Mouse (Mus musculus): ENCODE results near the gene Artn. TPM values are rescaled to one million over a fixed set of nuclear protein-coding genes. Genes with fewer than 3 reads are reported as not detected.

The Artn gene
- polyA plus RNA-seq, 1 experiment from 2014 or later: 6.9 TPM

- no peaks in the 10 kb centered on the region for H3K9me3 ChIP-seq
- no peak overlapping the region for H3K4me2 ChIP-seq
- H3K9ac ChIP-seq: no peak overlapping the region
- H3K27ac ChIP-seq: no peak overlapping the region
- H3K4me3 ChIP-seq (replicated peaks): no peak overlapping the region
- ATAC-seq (ENCODE audit: insufficient read depth, low FRiP score, low read depth): no peak
- no peaks in the 10 kb centered on the region for H3K36me3 ChIP-seq
- WGBS: 27% methylated on average over 5 of the region's 5 CpGs
- H3K27me3 ChIP-seq (replicated peaks): no peaks in the 10 kb centered on the region
- H3K4me1 ChIP-seq: peaks cover 6% of the 10 kb centered on the region; the same call in 1 of the 2 replicates
Observed at GRCm38 (mm10) chr4:117943317-117943716, 13.8 kb upstream of the Artn start.

DNA sequence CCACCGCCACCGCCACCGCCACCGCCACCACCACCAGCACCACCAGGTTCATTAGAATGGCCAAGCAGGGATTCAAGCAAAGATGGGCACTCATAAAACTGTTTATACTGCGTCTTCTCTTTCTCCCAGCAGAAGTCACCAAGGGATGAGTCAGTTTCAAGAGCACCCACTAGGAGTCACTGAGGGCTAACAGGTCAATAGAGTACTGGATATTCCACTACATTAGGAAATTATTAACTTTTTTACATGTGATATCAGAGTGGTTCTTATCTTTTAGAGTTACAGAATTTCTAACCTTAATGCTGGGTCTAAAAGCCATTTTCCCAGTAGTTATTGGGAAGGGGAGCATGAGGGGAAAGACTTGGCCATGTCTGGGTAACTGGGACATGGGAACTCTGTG lies 7.4 kb upstream of the Artn start:
- H3K27ac ChIP-seq: no peak overlapping the region
- no peaks in the 10 kb centered on the region for H3K4me1 ChIP-seq
- no peaks in the 10 kb centered on the region for H3K9me3 ChIP-seq
- ATAC-seq (ENCODE audit: insufficient read depth, low FRiP score, low read depth): no peak
- no peaks in the 10 kb centered on the region for H3K36me3 ChIP-seq
- H3K9ac ChIP-seq: no peak overlapping the region
- H3K4me2 ChIP-seq: no peak overlapping the region
- no peaks in the 10 kb centered on the region for H3K27me3 ChIP-seq (replicated peaks)
- 96% methylated on average over 5 of the region's 5 CpGs for WGBS
- H3K4me3 ChIP-seq (replicated peaks): no peak overlapping the region

DNA sequence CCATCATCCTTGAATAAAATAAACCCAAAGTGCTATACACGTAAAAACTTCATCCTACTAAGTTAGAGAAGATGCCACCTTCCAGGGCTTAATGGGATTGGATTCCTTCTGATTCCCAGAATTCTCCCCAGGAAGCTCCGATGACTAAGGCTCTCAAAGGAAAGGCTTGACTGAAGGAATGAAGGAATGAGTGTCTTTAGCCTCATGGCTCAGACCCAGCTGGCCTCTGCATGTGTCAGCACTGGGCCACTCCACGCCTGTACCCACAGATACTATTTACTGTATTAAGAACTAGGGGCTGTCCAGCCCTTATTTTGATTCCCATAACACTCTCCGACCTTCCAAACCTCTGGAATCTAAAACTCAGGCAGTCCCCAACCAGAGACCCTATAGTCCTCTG lies 4.5 kb upstream of the Artn start:
- Histone ChIP-seq H3K27me3 (replicated peaks) (0 out of 2 replicates have a peak, but pooled peaks cover under 1% of the 10 kb centered on the region), H3K27ac (no peak overlapping the region), H3K4me3 (replicated peaks) (no peak overlapping the region), H3K4me2 (no peak overlapping the region), H3K9me3 (no peaks in the 10 kb centered on the region), H3K9ac (no peak overlapping the region), H3K36me3 (no peaks in the 10 kb centered on the region), H3K4me1 (peaks cover 12% of the 10 kb centered on the region)
- no peak for ATAC-seq (ENCODE audit: insufficient read depth, low FRiP score, low read depth)
- 86% methylated on average over 4 of the region's 4 CpGs for WGBS

- H3K27me3 ChIP-seq (replicated peaks): 0 out of 2 replicates have a peak, but pooled peaks cover 3% of the 10 kb centered on the region
- H3K4me2 ChIP-seq: no peak overlapping the region
- H3K4me1 ChIP-seq: peaks cover 20% of the 10 kb centered on the region
- H3K9ac ChIP-seq: no peak overlapping the region
- 80% methylated on average over 5 of the region's 5 CpGs for WGBS
- H3K9me3 ChIP-seq: no peaks in the 10 kb centered on the region
- no peaks in the 10 kb centered on the region for H3K36me3 ChIP-seq
- ATAC-seq (ENCODE audit: insufficient read depth, low FRiP score, low read depth): no peak
- H3K4me3 ChIP-seq (replicated peaks): no peak overlapping the region
- no peak overlapping the region for H3K27ac ChIP-seq
Observed at GRCm38 (mm10) chr4:117933248-117933647, 3.7 kb upstream of the Artn start.

GRCm38 (mm10) chr4:117928699-117929241 lies 793 bp downstream of the Artn start:
- peak; percentile 70 for ATAC-seq (ENCODE audit: insufficient read depth, low FRiP score, low read depth)

DNA sequence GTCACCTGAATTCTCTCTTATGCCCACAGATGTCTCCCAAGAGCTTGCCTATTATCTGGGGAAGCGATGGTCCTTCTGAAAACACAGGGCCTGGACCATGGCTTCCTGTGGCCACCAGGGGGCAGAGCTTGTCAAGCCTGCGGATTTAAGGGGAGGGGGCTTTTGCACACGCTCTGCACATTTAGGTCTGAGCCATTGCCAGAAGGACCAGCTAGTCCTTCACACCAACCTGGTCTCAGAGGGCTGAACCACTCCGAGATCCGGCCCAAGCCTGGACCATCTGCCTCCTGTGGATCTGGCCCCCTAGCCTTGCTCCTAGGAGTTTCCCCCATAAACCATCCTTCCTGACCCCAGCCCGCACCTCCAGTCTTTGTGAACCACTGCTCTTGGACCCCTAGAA lies 1.3 kb downstream of the Artn start:
- no peak overlapping the region for H3K9ac ChIP-seq
- H3K4me1 ChIP-seq: peaks cover 41% of the 10 kb centered on the region
- H3K27ac ChIP-seq: peak overlapping the region; percentile 31; the same call in 1 of the 2 replicates
- H3K36me3 ChIP-seq: no peaks in the 10 kb centered on the region
- H3K9me3 ChIP-seq: no peaks in the 10 kb centered on the region
- H3K4me2 ChIP-seq: peak overlapping the region; percentile 94
- H3K27me3 ChIP-seq (replicated peaks): peaks cover 26% of the 10 kb centered on the region
- H3K4me3 ChIP-seq (replicated peaks): peak overlapping the region; percentile 46
- 26% methylated on average over 6 of the region's 6 CpGs for WGBS
- no peak; the same call in 1 of the 2 replicates for ATAC-seq (ENCODE audit: insufficient read depth, low FRiP score, low read depth)

More at GRCm38 (mm10) chr4:117928699-117929241, 793 bp downstream of the Artn start:
- H3K4me1 ChIP-seq: peaks cover 41% of the 10 kb centered on the region
- H3K4me3 ChIP-seq (replicated peaks): peak overlapping the region; percentile 46
- no peaks in the 10 kb centered on the region for H3K9me3 ChIP-seq
- WGBS: 4% methylated on average over 13 of the region's 13 CpGs
- H3K9ac ChIP-seq: peak overlapping the region; percentile 40
- peak overlapping the region; percentile 65 for H3K27ac ChIP-seq
- peaks cover 26% of the 10 kb centered on the region for H3K27me3 ChIP-seq (replicated peaks)
- peak overlapping the region; percentile 94 for H3K4me2 ChIP-seq
- H3K36me3 ChIP-seq: no peaks in the 10 kb centered on the region

- Histone ChIP-seq H3K4me2 (peak overlapping the region; percentile 94), H3K36me3 (no peaks in the 10 kb centered on the region), H3K4me3 (replicated peaks) (peak overlapping the region; percentile 46), H3K27ac (no peak overlapping the region), H3K9ac (peak overlapping the region; percentile 29), H3K4me1 (peaks cover 41% of the 10 kb centered on the region), H3K27me3 (replicated peaks) (peaks cover 26% of the 10 kb centered on the region), H3K9me3 (no peaks in the 10 kb centered on the region)
- peak; percentile 32; the same call in 1 of the 2 replicates for ATAC-seq (ENCODE audit: insufficient read depth, low FRiP score, low read depth)
- WGBS: 3% methylated on average over 71 of the region's 71 CpGs
Observed at GRCm38 (mm10) chr4:117926545-117927482, 2.7 kb downstream of the Artn start.

DNA sequence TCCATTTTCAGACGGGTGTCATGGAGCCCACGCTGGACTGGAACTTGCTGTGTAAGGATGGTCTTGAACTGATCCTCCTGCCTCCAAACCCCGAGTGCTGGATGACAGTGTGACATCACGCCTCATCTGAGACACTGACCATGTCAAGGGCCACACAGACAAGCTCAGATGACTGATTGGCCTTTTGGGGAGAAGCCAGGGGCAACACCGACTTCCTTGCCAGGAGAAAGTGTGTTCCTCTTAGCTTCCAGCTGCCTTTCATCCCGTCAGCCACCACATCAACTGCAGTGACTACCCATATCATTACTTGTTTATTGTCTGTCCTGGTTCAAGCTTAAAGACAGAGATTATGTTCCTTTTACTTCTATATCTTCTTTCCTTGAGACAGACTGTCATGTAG lies 4.6 kb downstream of the Artn start:
- H3K9ac ChIP-seq: no peak overlapping the region
- H3K4me2 ChIP-seq: no peak overlapping the region
- H3K4me1 ChIP-seq: peaks cover 37% of the 10 kb centered on the region
- no peak overlapping the region for H3K27ac ChIP-seq
- peaks cover 26% of the 10 kb centered on the region for H3K27me3 ChIP-seq (replicated peaks)
- no peaks in the 10 kb centered on the region for H3K36me3 ChIP-seq
- no peak overlapping the region for H3K4me3 ChIP-seq (replicated peaks)
- no peak for ATAC-seq (ENCODE audit: insufficient read depth, low FRiP score, low read depth)
- H3K9me3 ChIP-seq: no peaks in the 10 kb centered on the region
- 41% methylated on average over 6 of the region's 6 CpGs for WGBS

GRCm38 (mm10) chr4:117923450-117923849 lies 6.1 kb downstream of the Artn start:
- no peaks in the 10 kb centered on the region for H3K9me3 ChIP-seq
- H3K4me2 ChIP-seq: no peak overlapping the region
- ATAC-seq (ENCODE audit: insufficient read depth, low FRiP score, low read depth): no peak
- no peaks in the 10 kb centered on the region for H3K36me3 ChIP-seq
- H3K27me3 ChIP-seq (replicated peaks): peaks cover 23% of the 10 kb centered on the region
- 49% methylated on average over 2 of the region's 2 CpGs for WGBS
- H3K4me3 ChIP-seq (replicated peaks): no peak overlapping the region
- no peak overlapping the region for H3K9ac ChIP-seq
- H3K27ac ChIP-seq: no peak overlapping the region
- peaks cover 22% of the 10 kb centered on the region for H3K4me1 ChIP-seq

DNA sequence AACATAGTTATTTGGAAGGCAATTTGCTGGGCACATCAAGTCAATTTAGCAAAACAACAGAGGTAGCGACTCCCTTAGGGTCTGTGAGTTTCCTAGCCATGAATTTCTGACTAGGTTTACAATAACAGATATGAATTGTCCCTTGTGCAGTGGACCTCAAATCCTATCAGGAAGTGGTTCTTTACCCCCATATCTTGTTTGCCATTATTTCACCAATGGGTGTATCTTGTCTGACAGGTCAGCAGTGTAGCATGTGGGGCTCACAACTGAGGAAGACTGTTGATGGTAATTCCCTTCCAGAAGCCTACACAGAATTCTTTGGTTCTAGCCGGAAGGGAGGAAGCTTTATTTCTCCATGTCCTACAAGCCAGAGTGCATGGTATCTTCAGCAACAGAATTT lies 8.2 kb downstream of the Artn start:
- WGBS: 85% methylated on average over 2 of the region's 2 CpGs

DNA sequence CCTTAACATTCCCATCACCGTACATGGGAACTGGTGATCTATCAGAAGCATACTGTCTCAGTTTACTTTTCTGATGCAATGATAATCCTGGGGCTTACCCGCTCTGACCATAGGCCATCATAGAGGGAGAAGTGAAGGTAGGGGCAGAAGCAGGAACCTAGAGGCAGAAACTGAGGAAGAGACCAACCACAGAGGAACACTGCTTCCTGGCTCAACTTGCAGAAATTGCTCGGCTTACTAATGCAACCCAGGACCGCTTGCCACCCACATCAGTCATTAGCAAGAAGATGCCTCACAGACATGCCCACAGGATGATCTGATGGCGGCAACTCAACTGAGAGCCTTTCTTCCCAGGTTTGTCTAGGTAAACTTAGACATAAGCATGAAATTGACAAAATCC lies 10.8 kb downstream of the Artn start:
- H3K27ac ChIP-seq: peak overlapping the region; percentile 65

More for the DNA sequence above, 8.2 kb downstream of the Artn start:
- H3K27me3 ChIP-seq (replicated peaks): peaks cover 11% of the 10 kb centered on the region
- H3K4me2 ChIP-seq: no peak overlapping the region
- no peak overlapping the region for H3K27ac ChIP-seq
- no peaks in the 10 kb centered on the region for H3K36me3 ChIP-seq
- H3K9ac ChIP-seq: no peak overlapping the region
- ATAC-seq (ENCODE audit: insufficient read depth, low FRiP score, low read depth): no peak
- no peak overlapping the region for H3K4me3 ChIP-seq (replicated peaks)
- H3K9me3 ChIP-seq: no peaks in the 10 kb centered on the region
- H3K4me1 ChIP-seq: peaks cover 8% of the 10 kb centered on the region; the same call in 1 of the 2 replicates

GRCm38 (mm10) chr4:117918261-117918660 lies 11.3 kb downstream of the Artn start:
- Histone ChIP-seq H3K27ac (peak overlapping the region; percentile 65), H3K9ac (no peak overlapping the region), H3K4me2 (no peak overlapping the region), H3K9me3 (no peaks in the 10 kb centered on the region), H3K36me3 (no peaks in the 10 kb centered on the region), H3K4me3 (replicated peaks) (no peak overlapping the region), H3K27me3 (replicated peaks) (no peaks in the 10 kb centered on the region; the same call in 1 of the 2 replicates), H3K4me1 (peaks cover 25% of the 10 kb centered on the region)
- no peak for ATAC-seq (ENCODE audit: insufficient read depth, low FRiP score, low read depth)
- WGBS: 41% methylated on average over 3 of the region's 3 CpGs

More for the DNA sequence above, 10.8 kb downstream of the Artn start:
- no peak for ATAC-seq (ENCODE audit: insufficient read depth, low FRiP score, low read depth)
- H3K4me1 ChIP-seq: peaks cover 20% of the 10 kb centered on the region
- no peak overlapping the region for H3K4me2 ChIP-seq
- H3K9ac ChIP-seq: no peak overlapping the region
- 66% methylated on average over 5 of the region's 5 CpGs for WGBS
- no peaks in the 10 kb centered on the region for H3K9me3 ChIP-seq
- H3K36me3 ChIP-seq: no peaks in the 10 kb centered on the region
- H3K4me3 ChIP-seq (replicated peaks): no peak overlapping the region
- H3K27me3 ChIP-seq (replicated peaks): no peaks in the 10 kb centered on the region; the same call in 1 of the 2 replicates
